Mouse (Mus musculus) testis, adult 2 months (tissue): ENCODE results near the gene Slfn9.

Experiments used
- CTCF ChIP-seq: fragments of 200-500 bp; IDR thresholded peaks from 2 replicates; pipeline ENCODE4 v1.5.1; 2012; ENCODE audit warnings: low read depth, mild to moderate bottlenecking, inconsistent platforms, low read length, moderate library complexity; ENCODE audit not compliant: control insufficient read depth, insufficient read depth, insufficient replicate concordance
- POLR2A ChIP-seq: fragments of 200-500 bp; IDR thresholded peaks from 2 replicates; pipeline ENCODE4 v1.6.1; 2012; ENCODE audit warnings: low read depth, mild to moderate bottlenecking, inconsistent platforms, low read length, moderate library complexity; ENCODE audit not compliant: control insufficient read depth

GRCm38 (mm10) chr11:83039796-83040195 lies 48.2 kb upstream of the Slfn9 start:
- TF ChIP-seq POLR2A (no peak), CTCF (no peak)
